Mouse (Mus musculus) granulocyte monocyte progenitor cell, adult 5-6 weeks (primary cell): ENCODE data around the gene Trpc4. TPM values are rescaled to one million over a fixed set of nuclear protein-coding genes. Genes with fewer than 3 reads are reported as not detected.

Experiments
- ATAC-seq: replicated peaks from 2 replicates; pipeline ENCODE4 v1.8.0; 2016; ENCODE audit warnings: mild to moderate bottlenecking, moderate TSS enrichment, inconsistent platforms; ENCODE audit not compliant: poor library complexity, severe bottlenecking
- total RNA-seq, 2 experiments: library from RNA; stranded (forward) in 1 of 2; stranded (reverse) in 1 of 2; fragments of 200-712, 200-1000 nt in 1 of 2; fragments of >200 nt in 1 of 2; fragmentation: Nextera tagmentation in 1 of 2; gene quantifications; 2 replicates each; pipeline ENCODE4 v1.2.3; 2014 to 2017

Trpc4 gene
- total RNA-seq (2014; fragmentation: Nextera tagmentation) (not detected in 2 replicates), total RNA-seq (2017) (not detected in 2 replicates)

DNA sequence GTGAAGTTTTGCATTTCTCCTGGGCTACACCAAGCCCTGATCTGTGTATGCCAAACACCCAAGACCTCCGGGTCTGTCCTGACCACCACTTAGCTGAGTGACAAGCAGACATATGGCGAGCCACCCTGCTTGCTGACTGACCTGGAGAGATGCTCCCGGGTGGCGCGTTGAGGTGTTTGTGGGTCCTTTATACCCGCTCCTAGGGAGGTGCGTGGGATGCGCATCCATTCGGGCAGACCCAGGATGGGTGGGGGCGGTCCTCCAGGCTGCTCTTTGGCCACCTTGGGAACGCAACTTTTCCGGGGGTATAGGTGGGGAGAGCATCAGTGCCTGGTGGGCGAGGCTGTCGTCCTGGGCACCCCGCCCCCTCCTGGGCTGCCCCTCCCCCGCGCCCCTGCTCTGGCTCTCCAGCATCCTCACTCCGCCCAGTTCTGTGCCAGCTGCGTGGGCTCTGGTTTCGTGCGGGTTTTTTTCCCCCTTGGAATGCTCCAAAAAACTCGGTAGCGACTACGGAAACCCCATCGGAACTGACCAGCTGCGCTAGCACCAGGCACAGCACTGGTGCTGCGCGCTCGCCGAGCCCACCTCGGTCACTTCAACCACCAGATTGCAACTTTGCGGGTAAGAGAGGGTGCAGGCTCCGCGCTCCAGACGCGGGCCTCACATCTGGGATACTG lies at the start of gene Trpc4:
Gene Trpc4 (plus strand): TSS at position 397 of the 677 bp plus-strand sequence.
- no peak for ATAC-seq

DNA sequence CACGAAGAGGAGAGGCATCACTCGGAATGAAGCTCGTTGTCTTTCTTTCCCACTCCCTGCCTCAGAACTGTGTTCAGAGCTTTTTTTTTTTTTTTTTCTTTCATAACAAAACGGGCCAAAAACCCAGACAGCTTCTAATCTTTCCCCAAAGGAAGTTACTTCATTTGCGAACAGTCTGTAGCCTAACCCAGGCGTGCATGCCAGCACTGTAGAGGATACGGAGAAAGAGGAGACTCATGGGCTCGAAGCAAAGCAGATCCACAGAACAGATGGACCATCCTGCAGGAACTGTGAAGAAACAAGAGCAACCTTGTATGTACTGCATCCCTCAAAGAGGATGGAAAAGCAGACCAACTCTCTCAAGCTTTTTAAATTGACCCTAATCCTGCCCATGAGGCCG lies 44.3 kb upstream of the Trpc4 start:
- ATAC-seq, result no peak

DNA sequence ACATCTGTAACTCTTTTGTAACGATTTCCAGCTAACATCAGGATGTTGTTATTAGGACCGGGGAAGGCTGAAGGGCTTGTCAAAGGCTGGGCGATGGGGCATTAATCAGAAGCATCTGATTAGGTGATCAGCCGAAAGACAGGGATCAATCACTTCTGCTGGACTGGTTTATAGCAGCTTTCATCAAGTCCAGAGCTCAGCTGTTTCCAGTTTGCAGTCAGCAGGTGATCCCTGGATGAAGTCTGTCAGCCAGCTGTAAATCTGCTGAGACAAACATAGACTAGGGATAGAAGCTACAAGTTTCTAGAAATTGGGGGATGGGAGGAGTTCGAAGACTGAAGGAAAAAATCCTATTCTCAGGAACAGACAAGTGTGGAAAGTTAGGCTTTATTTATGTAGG lies 20.5 kb upstream of the Trpc4 start:
- no peak for ATAC-seq

DNA sequence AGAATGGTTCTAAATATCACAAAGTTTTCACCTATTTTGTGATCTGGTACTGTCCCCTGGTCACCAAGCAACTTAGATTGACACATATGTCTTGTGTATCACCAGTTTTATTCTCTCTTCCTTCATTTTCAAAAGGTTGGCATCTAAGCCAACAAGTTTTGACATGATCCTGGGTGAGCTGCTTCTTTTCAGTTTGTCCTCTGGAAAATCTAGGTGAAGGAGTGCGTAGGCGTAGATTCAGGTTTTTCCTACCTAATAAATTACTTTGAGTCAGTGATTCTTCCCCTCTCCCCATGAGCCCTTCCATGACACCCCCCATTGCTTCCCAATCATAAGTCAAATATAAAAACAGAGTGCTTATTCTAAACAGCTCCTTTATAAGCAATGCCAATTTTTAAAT lies 14.5 kb upstream of the Trpc4 start:
- ATAC-seq, result no peak

DNA sequence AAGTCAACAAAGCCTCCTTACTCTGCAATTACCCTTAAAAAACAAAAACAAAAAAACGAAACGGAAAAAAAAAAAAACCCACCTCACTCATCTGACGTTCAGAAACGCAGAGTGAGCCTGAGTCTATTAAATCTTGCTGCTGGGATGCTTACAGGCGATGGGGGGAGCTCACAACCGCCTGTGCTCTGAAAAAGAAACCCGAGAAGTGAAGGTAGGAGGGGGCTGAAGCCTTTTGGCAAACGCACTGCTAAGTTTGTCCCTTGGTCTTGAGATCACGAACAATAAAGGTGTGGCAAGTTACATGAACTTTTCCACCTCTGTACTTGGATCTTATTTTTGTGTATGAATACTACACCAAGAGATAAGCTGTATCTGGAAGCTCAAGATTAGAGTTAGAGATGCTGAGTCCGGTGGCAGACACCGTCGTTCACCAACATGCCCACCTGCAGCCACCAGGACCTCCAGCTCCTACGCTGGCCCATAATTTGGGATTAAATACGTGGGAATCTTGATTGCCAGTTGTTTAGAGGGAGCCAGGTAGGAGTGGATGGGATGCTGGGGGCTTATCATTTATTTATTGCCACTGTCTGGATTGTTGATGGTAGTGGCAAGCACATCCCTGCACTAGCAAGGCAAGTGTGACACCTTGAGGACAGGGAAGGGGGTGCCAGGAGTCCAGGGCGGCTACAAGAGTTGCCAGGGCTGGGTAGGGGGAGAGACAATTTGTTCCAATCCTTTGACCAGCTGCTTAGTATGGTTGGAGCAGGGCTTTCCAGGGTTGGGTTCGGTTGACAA lies 794 bp upstream of the Trpc4 start:
- no peak for ATAC-seq

DNA sequence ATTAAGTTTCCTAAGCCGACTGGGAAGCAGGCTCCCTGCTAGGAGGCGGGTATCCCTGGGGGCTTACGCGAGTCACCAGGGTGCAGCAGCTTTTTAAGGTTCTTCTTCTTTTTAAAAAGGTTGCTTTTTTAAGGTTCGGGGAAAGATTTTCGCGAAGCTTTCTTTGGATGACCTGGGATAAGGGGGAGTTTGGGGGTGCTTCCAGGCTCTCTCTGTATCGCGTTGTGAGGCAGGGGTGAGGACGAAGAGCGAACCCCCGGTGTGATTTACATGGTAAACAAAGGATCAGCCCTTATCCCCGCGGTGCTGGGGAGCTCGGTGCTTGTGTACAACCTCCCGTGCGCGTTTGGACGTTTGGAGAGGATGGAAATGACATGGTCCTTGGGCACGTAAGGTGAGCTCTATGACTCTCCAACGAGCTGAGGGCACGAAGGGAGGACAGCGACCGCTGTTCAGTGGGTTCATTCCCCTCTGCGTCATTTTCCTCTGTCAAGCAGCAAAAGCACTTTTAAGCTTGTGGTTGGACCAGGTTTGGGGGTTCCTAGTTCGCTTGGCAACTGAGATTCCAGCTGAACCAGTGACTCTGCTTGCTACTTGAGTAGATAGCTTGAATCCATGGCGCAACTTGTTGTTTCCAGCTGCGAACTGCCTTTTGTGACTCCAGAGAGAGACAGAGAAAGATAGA lies 623 bp downstream of the Trpc4 start:
- no peak for ATAC-seq

DNA sequence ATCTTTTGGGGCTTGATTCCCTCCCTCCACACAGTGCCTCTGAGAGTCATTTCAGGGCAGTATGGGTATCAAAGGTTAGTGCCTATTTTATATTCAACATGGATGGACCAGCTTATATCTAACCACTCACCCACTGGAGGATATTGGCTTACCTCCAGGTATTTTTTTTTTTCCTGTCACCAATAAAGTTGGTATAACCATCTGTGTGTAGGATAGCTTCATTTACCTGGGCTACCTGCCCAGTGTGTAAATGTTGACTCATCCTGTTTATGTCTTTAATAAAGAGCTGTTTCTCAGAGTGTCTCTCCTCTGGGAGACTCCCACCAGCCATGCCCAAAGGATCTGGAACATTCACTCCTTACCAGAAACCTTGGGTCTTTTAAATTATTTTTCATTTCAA lies 14.9 kb downstream of the Trpc4 start:
- no peak for ATAC-seq

DNA sequence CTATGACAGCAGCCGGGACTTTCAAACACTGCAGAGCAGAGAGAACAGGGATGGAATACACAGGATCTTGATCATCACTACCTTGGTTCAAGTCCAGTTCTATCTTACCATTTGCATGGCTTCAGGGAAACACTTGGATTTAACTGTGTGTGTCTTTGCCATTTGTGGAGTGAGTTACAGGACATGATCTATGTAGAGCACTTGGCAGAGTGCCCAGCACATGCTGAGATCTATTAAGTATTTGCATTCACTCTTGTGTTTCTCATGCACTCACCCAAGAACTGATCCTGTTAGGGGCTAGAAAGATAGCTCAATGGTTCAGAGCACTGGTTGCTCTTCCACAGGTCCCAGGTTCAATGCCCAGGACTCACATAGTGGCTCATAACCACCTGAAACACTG lies 21.5 kb downstream of the Trpc4 start:
- no peak for ATAC-seq

DNA sequence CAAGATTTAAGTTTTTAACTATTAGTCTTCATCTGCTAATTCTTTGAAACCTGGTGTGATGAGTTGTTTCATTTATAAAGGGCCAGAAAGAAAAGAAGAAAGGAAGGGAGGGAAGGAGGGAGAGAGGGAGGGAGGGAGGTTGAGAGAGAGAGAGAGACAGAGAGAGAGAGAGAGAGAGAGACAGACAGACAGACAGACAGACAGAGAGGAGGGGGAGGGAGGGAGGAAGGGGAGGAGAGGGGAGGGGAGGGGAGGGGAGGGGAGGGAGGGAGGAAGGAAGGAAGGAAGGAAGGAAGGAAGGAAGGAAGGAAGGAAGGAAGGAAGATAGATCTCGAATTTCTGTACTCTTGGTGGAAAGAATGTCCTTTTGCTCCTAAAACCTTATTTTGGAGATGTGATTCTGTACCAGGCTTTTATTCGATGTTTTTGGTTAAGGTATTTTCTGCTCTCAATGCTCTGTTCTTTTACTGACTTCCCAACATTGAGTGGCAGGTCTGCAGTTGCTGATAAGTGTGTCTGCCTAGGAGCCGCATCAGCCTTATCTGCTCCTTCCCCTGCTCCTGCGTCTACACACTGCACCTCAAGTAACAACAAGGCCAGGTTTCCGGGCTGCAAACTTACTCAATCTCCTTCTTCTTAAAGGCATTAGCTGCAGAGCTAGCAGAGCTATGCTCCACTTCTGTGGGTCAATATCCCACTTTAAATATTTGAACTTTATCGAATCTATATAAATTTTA lies 35.3 kb downstream of the Trpc4 start:
- no peak for ATAC-seq

DNA sequence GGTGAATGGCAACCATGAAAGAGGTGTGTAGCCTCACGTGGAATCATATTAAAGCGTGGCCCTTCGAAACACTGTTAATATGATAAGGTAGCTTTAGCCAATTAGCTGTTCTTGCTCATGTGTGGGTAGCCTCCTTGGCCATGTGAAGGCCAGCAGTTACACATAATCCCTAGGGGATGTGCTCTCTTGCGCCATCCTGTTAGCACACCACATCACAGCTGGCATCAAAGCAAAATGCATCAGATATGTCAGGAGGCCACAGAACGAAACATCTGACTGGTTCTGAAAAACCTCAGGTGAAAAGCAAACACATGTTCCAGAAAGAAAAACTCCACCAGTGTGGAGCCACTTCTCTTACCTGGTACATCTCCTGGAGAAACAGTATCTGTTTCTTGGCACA lies 45.4 kb downstream of the Trpc4 start:
- no peak for ATAC-seq

DNA sequence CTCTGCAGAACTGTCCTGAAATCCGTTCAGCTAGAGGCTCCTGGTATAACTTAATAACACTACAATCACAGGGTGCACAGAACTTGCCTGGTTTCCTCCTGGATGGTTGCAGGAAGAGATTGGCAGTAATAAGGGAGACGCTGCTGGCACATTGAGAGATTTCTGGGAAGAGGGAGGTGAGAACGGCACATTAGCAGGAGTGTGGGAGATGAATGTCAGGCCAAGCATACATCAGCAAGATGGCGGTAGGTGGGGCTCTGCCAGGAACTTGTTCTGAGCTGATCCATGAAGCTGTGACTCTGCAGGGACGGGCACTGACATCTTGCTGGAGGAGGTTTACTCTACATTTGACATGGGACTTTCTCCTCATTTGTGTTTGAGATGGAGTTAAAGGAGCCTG lies 48.6 kb downstream of the Trpc4 start:
- ATAC-seq, result no peak

DNA sequence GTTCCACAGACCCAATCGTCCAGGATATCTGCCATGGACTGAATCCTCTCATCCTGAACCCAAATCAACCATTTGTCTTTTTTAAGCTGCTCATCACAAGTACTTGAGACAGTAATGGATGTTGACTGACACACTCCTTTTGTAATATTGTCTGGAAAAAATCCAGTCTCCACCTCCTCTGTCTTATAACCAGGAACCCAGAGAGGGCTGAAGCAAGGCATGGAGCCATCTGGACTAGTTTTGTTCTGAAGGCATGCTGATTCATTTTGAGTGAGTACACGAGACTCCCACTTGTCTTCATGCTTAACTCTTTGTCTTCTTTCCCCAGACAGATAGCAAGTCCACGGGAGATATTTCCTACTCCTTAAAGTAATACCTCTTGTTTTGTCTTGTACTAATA lies 54.3 kb downstream of the Trpc4 start:
- ATAC-seq, result no peak

DNA sequence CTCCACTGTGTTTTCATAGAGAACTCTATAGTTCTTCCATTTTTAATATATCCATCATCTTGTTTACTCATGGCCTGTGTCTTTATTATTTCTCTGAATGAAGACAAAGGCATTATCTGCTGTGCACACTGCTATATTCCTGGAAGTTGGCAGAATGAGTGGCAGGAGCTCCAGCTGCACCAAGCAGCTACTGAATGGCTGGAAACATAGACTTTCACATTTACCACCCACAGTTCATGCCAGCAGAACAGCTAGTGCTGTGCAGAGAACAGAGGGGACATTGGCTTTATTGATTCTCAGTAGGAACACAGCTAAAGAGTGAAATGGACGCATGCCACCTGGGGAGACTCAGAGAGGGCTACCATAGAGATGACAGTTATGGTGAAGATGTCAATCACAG lies 55.6 kb downstream of the Trpc4 start:
- no peak for ATAC-seq

DNA sequence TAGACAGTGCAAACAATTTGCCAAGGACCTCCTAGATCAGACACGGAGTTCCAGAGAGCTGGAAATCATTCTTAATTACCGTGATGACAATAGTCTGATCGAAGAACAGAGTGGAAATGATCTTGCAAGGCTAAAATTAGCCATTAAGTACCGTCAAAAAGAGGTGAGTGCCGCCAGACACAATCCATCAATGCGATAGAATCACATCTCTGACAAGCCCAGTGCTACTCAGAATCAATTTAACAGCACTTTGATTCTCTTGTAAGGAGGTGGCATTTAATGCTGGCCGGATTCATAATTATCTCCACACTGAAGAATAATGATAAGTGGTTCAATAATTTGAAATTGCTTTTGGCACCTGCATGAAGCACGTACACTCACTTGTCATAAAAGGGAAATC lies 66.7 kb downstream of the Trpc4 start:
- ATAC-seq, result no peak

DNA sequence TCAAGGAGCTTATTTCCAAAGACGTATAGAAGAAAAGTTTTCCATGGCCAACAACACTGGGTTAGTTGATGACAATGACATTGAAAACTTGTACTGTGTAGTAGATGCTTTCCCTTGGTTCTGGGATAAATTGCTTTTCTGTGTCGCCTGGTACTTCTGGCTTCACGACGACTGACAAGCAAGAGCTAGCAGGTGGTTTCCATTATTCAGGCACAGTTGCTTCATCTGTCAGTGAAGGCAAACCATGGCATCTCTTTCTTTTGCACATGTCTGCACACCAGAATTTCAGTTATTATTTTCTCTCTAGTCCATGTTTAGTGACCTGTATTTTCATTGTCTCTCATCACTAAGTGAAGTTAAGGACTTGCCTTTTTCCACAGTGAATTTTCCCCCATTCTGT lies 72.6 kb downstream of the Trpc4 start:
- no peak for ATAC-seq

DNA sequence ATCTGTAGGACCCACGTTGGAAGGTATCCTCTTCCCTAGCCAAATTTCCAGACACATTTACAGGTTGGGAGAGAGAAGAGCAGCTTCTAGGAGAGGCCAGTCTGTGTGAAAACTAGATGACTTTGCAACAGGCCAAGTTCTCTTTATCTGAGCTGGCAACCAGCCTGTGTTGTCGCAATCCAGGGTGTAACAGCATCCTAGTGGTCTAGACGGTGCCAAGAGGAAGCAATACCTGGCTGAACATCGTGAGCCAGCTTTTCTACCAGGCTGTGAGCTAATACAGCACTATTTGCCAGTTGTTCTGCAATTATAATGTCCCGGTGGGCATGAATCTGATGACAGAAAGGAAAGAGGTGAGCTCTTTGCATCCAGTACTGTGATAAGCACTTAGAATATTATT lies 83.1 kb downstream of the Trpc4 start:
- peak; percentile 50 for ATAC-seq

DNA sequence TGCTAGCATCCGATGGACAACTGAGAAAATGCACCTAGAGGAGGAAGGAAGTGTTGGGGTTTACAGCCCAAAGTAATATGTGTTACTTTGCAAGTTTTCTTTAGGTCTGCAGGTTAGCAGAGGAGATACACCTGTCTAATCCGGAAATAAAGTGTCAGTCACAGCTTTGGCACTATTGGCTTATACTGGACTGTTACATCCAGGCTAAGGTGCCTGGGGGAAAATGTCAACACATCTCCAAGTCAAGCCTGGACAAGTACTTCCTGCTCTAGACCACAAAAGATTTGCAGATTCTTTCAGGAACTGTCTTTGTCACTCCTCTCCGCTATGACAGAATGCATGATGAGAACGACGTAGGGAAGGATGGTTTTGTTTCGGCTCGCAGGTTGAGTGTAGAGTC lies 83.6 kb downstream of the Trpc4 start:
- no peak for ATAC-seq

DNA sequence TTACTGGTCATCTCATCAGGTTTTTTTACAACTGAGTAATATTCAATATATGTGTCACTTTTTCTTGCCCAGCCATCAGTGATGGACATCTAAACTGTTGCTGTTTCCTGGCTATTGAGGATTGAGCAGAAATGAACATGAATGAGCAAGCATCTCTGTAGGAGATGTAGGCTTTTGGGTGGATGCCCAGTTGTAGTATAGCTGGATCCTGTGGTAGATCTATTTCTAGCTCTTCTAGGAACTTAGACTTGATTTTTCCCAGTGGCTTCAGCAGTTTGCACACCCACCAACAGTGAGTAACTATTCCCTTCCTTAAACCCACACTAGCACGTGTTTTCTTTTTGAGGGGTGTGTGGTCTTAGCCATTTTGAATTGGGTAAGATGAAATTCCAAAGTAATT lies 87.3 kb downstream of the Trpc4 start:
- no peak for ATAC-seq

DNA sequence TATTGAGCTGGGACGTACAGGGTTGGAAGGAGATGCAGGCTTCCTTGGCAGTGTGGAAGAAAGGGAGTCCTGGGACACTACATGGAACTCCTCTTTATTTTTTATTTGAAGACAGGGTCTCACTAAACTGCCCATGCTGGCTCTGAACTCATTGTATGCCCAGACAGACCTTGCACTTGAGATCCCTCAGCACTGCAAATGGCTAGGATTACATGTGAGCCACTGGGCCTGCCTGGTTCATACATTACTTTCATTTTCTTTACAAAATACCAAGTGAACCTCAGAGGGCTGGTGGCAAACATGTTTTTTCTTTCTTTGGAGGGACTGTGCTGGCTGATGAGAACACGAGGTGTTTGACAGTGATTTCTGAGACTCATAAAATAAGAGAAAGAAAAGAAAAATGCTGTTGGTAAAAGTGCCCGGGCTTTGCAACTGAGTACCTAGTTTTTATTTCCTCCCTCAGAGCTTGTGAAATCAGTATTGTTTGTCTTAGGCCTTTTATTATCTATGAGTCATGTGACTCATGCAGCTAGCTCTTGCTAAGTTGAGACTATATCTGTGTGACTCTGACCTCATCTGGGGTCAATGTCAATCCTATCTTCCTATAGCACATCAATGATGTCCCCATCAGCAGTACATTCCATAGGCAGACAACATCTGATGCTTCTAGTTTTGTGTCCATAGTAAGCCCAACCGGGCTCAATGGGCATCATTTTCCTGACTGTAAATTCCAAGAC lies 89.1 kb downstream of the Trpc4 start:
- no peak for ATAC-seq

DNA sequence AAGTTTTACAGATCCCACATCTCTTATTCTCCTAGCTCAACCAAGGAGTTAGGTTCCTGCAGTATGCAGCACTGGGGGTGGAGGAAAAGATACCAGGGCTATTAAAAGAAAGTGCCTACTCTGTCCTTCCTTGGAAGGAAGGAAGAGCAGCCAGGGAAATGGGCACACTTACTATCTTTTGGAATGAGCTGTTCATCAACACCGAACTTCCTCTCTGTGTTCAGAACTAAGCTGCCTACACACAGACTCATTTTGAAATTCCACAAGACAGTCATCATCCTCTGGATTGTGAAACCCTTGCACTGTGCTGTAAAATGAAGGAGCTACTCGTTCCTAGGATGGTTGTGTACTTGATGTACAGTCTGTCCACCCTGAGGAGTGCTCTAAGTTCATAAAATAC lies 90.6 kb downstream of the Trpc4 start:
- no peak for ATAC-seq
